14 mouse cellular contexts compared by ENCODE assay signal in genomic region chr7:68313038-68313782, GRCm38 (mm10). TPM values are rescaled to one million over a fixed set of nuclear protein-coding genes. Genes with fewer than 3 reads are reported as not detected.
A peak's percentile ranks its signal among the peaks of the same experiment; 100 is the strongest.
DNase-seq lines count a peak whose midpoint lies in the region; ATAC-seq and TF ChIP-seq lines count a peak whose summit lies in the region.
"Had no signal": no experiment of that assay in that cellular context is flagged by ENCODE, and none has a peak within 500 bp of the region (broad histone marks: within the 10 kb centered on the region; RNA-seq: fewer than 3 reads in every experiment).

No protein-coding gene starts in this region.

- H3K4me1 ChIP-seq in lung, postnatal 0 days (ENCODE audit: insufficient read depth, low read depth, low read length) = 0 out of 2 replicates have a peak, but pooled peaks cover 2% of the 10 kb centered on the region
- peaks cover 36% of the 10 kb centered on the region for H3K4me1 ChIP-seq in embryonic facial prominence, embryonic 10.5 days
- no peaks in the 10 kb centered on the region for H3K4me1 ChIP-seq in forebrain, postnatal 0 days (ENCODE audit: insufficient read depth)
- H3K4me1 ChIP-seq in forebrain, embryonic 12.5 days = 0 out of 2 replicates have a peak, but pooled peaks cover 6% of the 10 kb centered on the region
- H3K4me1 ChIP-seq: midbrain, embryonic 15.5 days; neural tube, embryonic 15.5 days had no signal

- peak; percentile 85 for DNase-seq in lung, postnatal 0 days (ENCODE audit: low spot score)
- no peak for DNase-seq in lung, postnatal 25 days (ENCODE audit: low spot score)
- peak; percentile 54 for DNase-seq in embryonic facial prominence, embryonic 10.5 days (ENCODE audit: low spot score)
- DNase-seq in fibroblast of lung, adult 2 months (ENCODE audit: low read depth) = peak; percentile 86
- DNase-seq in forebrain, postnatal 0 days = no peak

- TF ChIP-seq CTCF in lung, postnatal 0 days (IDR thresholded peaks at IDR 0.05) = no peak
- TF ChIP-seq CTCF in forebrain, postnatal 0 days (IDR thresholded peaks at IDR 0.05; ENCODE audit: low read depth) = no peak

- H3K27me3 ChIP-seq in lung, postnatal 0 days (replicated peaks; ENCODE audit: insufficient read depth, low read length) = no peaks in the 10 kb centered on the region
- no peaks in the 10 kb centered on the region for H3K27me3 ChIP-seq in embryonic facial prominence, embryonic 10.5 days (replicated peaks; ENCODE audit: low read depth, poor library complexity, severe bottlenecking)
- no peaks in the 10 kb centered on the region for H3K27me3 ChIP-seq in myocyte (ENCODE audit: control insufficient read depth, insufficient read depth, insufficient read length)
- H3K27me3 ChIP-seq in forebrain, postnatal 0 days (ENCODE audit: insufficient read depth, low read length) = no peaks in the 10 kb centered on the region
- 0 out of 2 replicates have a peak, but pooled peaks cover 2% of the 10 kb centered on the region for H3K27me3 ChIP-seq in forebrain, embryonic 12.5 days
- H3K27me3 ChIP-seq: CH12.LX; midbrain, embryonic 15.5 days; neural tube, embryonic 15.5 days; Patski had no signal

- TF ChIP-seq EP300 in lung, postnatal 0 days (IDR thresholded peaks at IDR 0.05) = no peak

- no peak overlapping the region for H3K27ac ChIP-seq in lung, postnatal 0 days (ENCODE audit: low read length)
- no peak overlapping the region for H3K27ac ChIP-seq in embryonic facial prominence, embryonic 10.5 days (replicated peaks)
- H3K27ac ChIP-seq in forebrain, postnatal 0 days (ENCODE audit: low read depth, low read length) = no peak overlapping the region
- H3K27ac ChIP-seq in forebrain, embryonic 12.5 days = no peak overlapping the region
- H3K27ac ChIP-seq: midbrain, embryonic 15.5 days; neural tube, embryonic 15.5 days had no signal

- no peak overlapping the region for H3K4me3 ChIP-seq in lung, postnatal 0 days (ENCODE audit: low read depth, low read length)
- no peak overlapping the region for H3K4me3 ChIP-seq in embryonic facial prominence, embryonic 10.5 days
- no peak overlapping the region for H3K4me3 ChIP-seq in myocyte
- H3K4me3 ChIP-seq in forebrain, postnatal 0 days (ENCODE audit: low read depth, low read length) = no peak overlapping the region
- no peak overlapping the region for H3K4me3 ChIP-seq in forebrain, embryonic 12.5 days (replicated peaks)
- H3K4me3 ChIP-seq: midbrain, embryonic 15.5 days; neural tube, embryonic 15.5 days had no signal

- no peaks in the 10 kb centered on the region for H3K36me3 ChIP-seq in lung, postnatal 0 days (ENCODE audit: insufficient read depth, low read length)
- no peaks in the 10 kb centered on the region for H3K36me3 ChIP-seq in embryonic facial prominence, embryonic 10.5 days (replicated peaks)
- H3K36me3 ChIP-seq in myocyte (ENCODE audit: control insufficient read depth, insufficient read depth) = no peaks in the 10 kb centered on the region
- no peaks in the 10 kb centered on the region for H3K36me3 ChIP-seq in forebrain, postnatal 0 days (ENCODE audit: insufficient read depth)
- H3K36me3 ChIP-seq in forebrain, embryonic 12.5 days (replicated peaks) = no peaks in the 10 kb centered on the region
- H3K36me3 ChIP-seq: midbrain, embryonic 15.5 days; neural tube, embryonic 15.5 days had no signal

- TF ChIP-seq POLR2A in myocyte (IDR thresholded peaks at IDR 0.05; ENCODE audit: insufficient read length, low read depth) = no peak

- no peak overlapping the region for H3ac ChIP-seq in myocyte (ENCODE audit: control insufficient read depth, insufficient read length)

- WGBS in lung, postnatal 0 days = 61% methylated on average over 14 of the region's 14 CpGs
- WGBS in embryonic facial prominence, embryonic 10.5 days = 69% methylated on average over 14 of the region's 14 CpGs
- 83% methylated on average over 14 of the region's 14 CpGs for WGBS in forebrain, postnatal 0 days
- WGBS in forebrain, embryonic 12.5 days = 77% methylated on average over 14 of the region's 14 CpGs

- peak; percentile 55 for ATAC-seq in lung, postnatal 0 days
- ATAC-seq in forebrain, postnatal 0 days = no peak
- ATAC-seq in forebrain, embryonic 12.5 days (ENCODE audit: low FRiP score) = no peak
- ATAC-seq: midbrain, embryonic 15.5 days had no signal

- no peak overlapping the region for H3K9ac ChIP-seq in lung, postnatal 0 days (replicated peaks; ENCODE audit: low read depth)
- no peak overlapping the region for H3K9ac ChIP-seq in forebrain, postnatal 0 days
- H3K9ac ChIP-seq in forebrain, embryonic 12.5 days = no peak overlapping the region
- H3K9ac ChIP-seq: midbrain, embryonic 15.5 days; neural tube, embryonic 15.5 days had no signal

- no peaks in the 10 kb centered on the region for H3K79me2 ChIP-seq in myocyte (ENCODE audit: control insufficient read depth, insufficient read depth)

- no peaks in the 10 kb centered on the region for H3K9me3 ChIP-seq in lung, postnatal 0 days (ENCODE audit: low read length)
- no peaks in the 10 kb centered on the region for H3K9me3 ChIP-seq in embryonic facial prominence, embryonic 10.5 days
- no peaks in the 10 kb centered on the region for H3K9me3 ChIP-seq in forebrain, postnatal 0 days (ENCODE audit: low read length)
- no peaks in the 10 kb centered on the region for H3K9me3 ChIP-seq in forebrain, embryonic 12.5 days
- H3K9me3 ChIP-seq: midbrain, embryonic 15.5 days; neural tube, embryonic 15.5 days had no signal

- no peak overlapping the region for H3K4me2 ChIP-seq in lung, postnatal 0 days (replicated peaks; ENCODE audit: low read depth, low read length)
- peak overlapping the region; percentile 20 for H3K4me2 ChIP-seq in myocyte (ENCODE audit: low read depth)
- H3K4me2 ChIP-seq in forebrain, postnatal 0 days (ENCODE audit: low read depth) = no peak overlapping the region
- no peak overlapping the region for H3K4me2 ChIP-seq in forebrain, embryonic 12.5 days
- H3K4me2 ChIP-seq: midbrain, embryonic 15.5 days; neural tube, embryonic 15.5 days had no signal

TF ChIP-seq in myocyte, 11 proteins besides CTCF, POLR2A, EP300 and RAD21:
- TF ChIP-seq TCF12 (IDR thresholded peaks at IDR 0.05; ENCODE audit: insufficient read depth, poor library complexity, severe bottlenecking) (no peak), E2F4 (IDR thresholded peaks at IDR 0.05; ENCODE audit: insufficient read depth) (no peak), MYOD1 (IDR thresholded peaks at IDR 0.05; ENCODE audit: control insufficient read depth in 1 of 3, insufficient read length in 2 of 3, low read depth in 2 of 3) (no peak), SRF (IDR thresholded peaks at IDR 0.05; ENCODE audit: control insufficient read depth, insufficient read length, low read depth) (no peak), MAX (IDR thresholded peaks at IDR 0.05; ENCODE audit: low read depth) (no peak), REST (IDR thresholded peaks at IDR 0.05; ENCODE audit: insufficient read depth, insufficient read length) (no peak), TCF3 (IDR thresholded peaks at IDR 0.05; ENCODE audit: insufficient read length, low read depth) (no peak), USF1 (IDR thresholded peaks at IDR 0.05; ENCODE audit: low read depth) (no peak), CEBPB (IDR thresholded peaks at IDR 0.05; ENCODE audit: insufficient read depth, poor library complexity, severe bottlenecking) (no peak), POLR2AphosphoS2 (IDR thresholded peaks at IDR 0.05; ENCODE audit: insufficient read length, low read depth) (no peak), MYOG (IDR thresholded peaks at IDR 0.05; ENCODE audit: control insufficient read depth in 1 of 3, insufficient read depth in 1 of 3, insufficient read length in 2 of 3, low read depth in 2 of 3) (no peak)

RNA-seq across cellular contexts. Expression of gene Fam169b, which starts 39.6 kb away (rescaled TPM):
- 0.37 and 0.69 TPM in 2 replicates for polyA plus RNA-seq in lung, postnatal 0 days (2015; fragmentation: Nextera tagmentation; extraction: Ambion mirVana)
- polyA plus RNA-seq in embryonic facial prominence, embryonic 10.5 days (2016; fragmentation: Nextera tagmentation; extraction: Ambion mirVana) = 1.1 and 1.4 TPM in 2 replicates
- polyA plus RNA-seq in myocyte (2012; fragmentation: generic; extraction: Trizol) = 0.79 TPM
- 0.08 and 0.14 TPM in 2 replicates for total RNA-seq in forebrain, postnatal 0 days (2014; rRNA removed)
- polyA plus RNA-seq in forebrain, postnatal 0 days (2015; fragmentation: Nextera tagmentation; extraction: Ambion mirVana) = 0.08 and 0.12 TPM in 2 replicates
- 0.49 and 0.74 TPM in 2 replicates for polyA plus RNA-seq in forebrain, embryonic 12.5 days (2016; fragmentation: Nextera tagmentation; extraction: Ambion mirVana)
- polyA plus RNA-seq: midbrain, embryonic 15.5 days had no signal

RNA-seq across cellular contexts. Expression of gene Pgpep1l, which starts 49.2 kb away (rescaled TPM):
- polyA plus RNA-seq in lung, postnatal 0 days (2015; fragmentation: Nextera tagmentation; extraction: Ambion mirVana) = not detected in 2 replicates
- polyA plus RNA-seq in embryonic facial prominence, embryonic 10.5 days (2016; fragmentation: Nextera tagmentation; extraction: Ambion mirVana) = not detected in 2 replicates
- polyA plus RNA-seq in myocyte (2012; fragmentation: generic; extraction: Trizol) = 0.22 TPM
- total RNA-seq in forebrain, postnatal 0 days (2014; rRNA removed) = 1.0 and 1.1 TPM in 2 replicates
- not detected in 2 replicates for polyA plus RNA-seq in forebrain, postnatal 0 days (2015; fragmentation: Nextera tagmentation; extraction: Ambion mirVana)
- not detected in 2 replicates for polyA plus RNA-seq in forebrain, embryonic 12.5 days (2016; fragmentation: Nextera tagmentation; extraction: Ambion mirVana)
- total RNA-seq: CH12.LX had no signal
- polyA plus RNA-seq: hindbrain, embryonic 11.5 days; intestine, embryonic 14.5 days; kidney, embryonic 16.5 days; midbrain, embryonic 15.5 days; neural tube, embryonic 15.5 days; Patski had no signal

Comparison
In these comparisons a context has a peak if more than half of its experiments do, and no peak if none do; other contexts are left out.
1. DNase-seq: peak in lung, postnatal 0 days (single experiment), embryonic facial prominence, embryonic 10.5 days (single experiment) and fibroblast of lung, adult 2 months (single experiment); none in lung, postnatal 25 days (single experiment) and forebrain, postnatal 0 days (single experiment).